Mouse (Mus musculus): ENCODE data around the gene Taar5. TPM values are rescaled to one million over a fixed set of nuclear protein-coding genes. Genes with fewer than 3 reads are reported as not detected.

Gene Taar5
- polyA plus RNA-seq, 1 experiment from 2014 or later: not detected

DNA sequence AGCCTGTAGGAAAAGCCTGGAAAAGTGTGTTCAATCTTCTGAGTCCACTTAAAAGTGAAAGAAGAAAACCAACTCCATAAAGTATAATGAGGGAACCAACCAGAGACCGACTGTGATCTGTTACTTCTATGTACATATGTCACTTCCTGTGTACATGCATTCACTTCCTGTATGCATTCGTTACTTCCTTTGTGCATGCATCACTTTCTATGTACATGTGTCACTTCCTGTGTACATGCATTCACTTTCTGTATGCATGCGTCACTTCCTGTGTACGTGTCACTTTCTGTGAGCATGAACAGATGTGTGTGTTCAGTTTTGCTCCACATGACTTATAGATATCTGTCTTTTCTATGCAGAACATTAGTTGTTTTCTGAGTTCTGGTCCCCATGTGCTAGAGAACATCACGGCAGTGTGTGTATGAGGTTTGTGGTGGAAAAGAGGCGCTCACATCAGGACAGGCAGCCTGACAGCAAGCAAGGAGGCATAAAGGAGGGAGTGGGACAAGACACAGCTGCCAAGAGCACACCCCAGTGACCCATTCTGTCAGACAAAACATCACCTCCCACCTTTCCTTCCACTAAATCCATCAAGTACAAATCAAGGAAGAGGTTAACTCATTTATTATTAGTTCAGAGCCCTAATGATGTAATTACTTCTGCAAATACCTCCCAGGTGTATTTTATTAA is 5.4 kb upstream of the Taar5 start:
- no peak overlapping the region for H3K4me3 ChIP-seq (replicated peaks)
- no peak overlapping the region for H3K27ac ChIP-seq (replicated peaks)
- no peak overlapping the region for H3K4me2 ChIP-seq
- no peak overlapping the region for H3K9ac ChIP-seq (replicated peaks)
- WGBS: 92% methylated on average over 6 of the region's 6 CpGs
- H3K27me3 ChIP-seq (replicated peaks): no peaks in the 10 kb centered on the region
- no peaks in the 10 kb centered on the region for H3K36me3 ChIP-seq
- no peaks in the 10 kb centered on the region for H3K9me3 ChIP-seq (replicated peaks)
- no peak for ATAC-seq (ENCODE audit: low FRiP score)
- no peaks in the 10 kb centered on the region for H3K4me1 ChIP-seq

DNA sequence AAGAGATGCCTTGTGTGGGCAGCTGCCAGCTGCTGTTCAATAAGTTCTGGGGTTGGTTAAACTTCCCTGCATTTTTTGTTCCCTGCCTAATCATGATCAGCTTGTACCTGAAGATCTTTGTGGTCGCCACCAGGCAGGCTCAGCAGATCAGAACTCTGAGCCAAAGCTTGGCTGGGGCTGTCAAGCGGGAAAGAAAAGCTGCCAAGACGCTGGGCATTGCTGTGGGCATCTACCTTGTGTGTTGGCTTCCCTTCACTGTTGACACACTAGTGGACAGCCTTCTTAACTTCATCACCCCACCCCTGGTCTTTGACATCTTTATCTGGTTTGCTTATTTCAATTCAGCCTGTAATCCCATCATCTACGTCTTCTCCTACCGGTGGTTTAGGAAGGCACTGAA is 750 bp downstream of the Taar5 start:
- Histone ChIP-seq H3K9me3 (replicated peaks) (no peaks in the 10 kb centered on the region), H3K4me1 (no peaks in the 10 kb centered on the region), H3K27me3 (replicated peaks) (no peaks in the 10 kb centered on the region), H3K9ac (replicated peaks) (no peak overlapping the region), H3K36me3 (no peaks in the 10 kb centered on the region), H3K4me3 (replicated peaks) (no peak overlapping the region), H3K4me2 (no peak overlapping the region), H3K27ac (replicated peaks) (no peak overlapping the region)
- no peak for ATAC-seq (ENCODE audit: low FRiP score)
- WGBS: 89% methylated on average over 5 of the region's 5 CpGs

DNA sequence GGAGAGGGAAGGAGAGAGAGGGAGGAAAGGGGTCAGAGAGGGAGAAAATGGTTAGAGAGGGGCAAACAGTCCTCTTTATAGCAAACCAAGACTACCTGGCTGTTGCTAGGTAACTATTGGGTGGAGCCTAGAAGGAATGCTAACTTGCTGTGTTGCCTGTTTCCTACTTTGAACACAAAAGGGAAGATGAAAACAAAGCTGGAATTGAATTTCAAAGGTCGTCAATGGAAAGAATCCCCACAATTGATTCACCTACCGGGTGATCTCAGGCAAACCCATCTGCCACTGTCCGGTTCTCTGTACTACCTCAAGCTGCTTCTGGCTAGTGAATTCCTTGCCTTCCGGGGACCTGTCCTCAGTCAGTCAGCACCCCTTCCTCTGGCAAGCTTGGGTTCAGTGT is 7.5 kb downstream of the Taar5 start:
- no peak for ATAC-seq (ENCODE audit: low FRiP score)
- WGBS: 42% methylated on average over 4 of the region's 4 CpGs
- no peak overlapping the region for H3K4me3 ChIP-seq (replicated peaks)
- no peaks in the 10 kb centered on the region for H3K27me3 ChIP-seq (replicated peaks)
- H3K9me3 ChIP-seq (replicated peaks): no peaks in the 10 kb centered on the region
- no peak overlapping the region for H3K4me2 ChIP-seq
- H3K36me3 ChIP-seq: no peaks in the 10 kb centered on the region
- H3K27ac ChIP-seq (replicated peaks): no peak overlapping the region
- H3K9ac ChIP-seq (replicated peaks): no peak overlapping the region
- H3K4me1 ChIP-seq: no peaks in the 10 kb centered on the region

DNA sequence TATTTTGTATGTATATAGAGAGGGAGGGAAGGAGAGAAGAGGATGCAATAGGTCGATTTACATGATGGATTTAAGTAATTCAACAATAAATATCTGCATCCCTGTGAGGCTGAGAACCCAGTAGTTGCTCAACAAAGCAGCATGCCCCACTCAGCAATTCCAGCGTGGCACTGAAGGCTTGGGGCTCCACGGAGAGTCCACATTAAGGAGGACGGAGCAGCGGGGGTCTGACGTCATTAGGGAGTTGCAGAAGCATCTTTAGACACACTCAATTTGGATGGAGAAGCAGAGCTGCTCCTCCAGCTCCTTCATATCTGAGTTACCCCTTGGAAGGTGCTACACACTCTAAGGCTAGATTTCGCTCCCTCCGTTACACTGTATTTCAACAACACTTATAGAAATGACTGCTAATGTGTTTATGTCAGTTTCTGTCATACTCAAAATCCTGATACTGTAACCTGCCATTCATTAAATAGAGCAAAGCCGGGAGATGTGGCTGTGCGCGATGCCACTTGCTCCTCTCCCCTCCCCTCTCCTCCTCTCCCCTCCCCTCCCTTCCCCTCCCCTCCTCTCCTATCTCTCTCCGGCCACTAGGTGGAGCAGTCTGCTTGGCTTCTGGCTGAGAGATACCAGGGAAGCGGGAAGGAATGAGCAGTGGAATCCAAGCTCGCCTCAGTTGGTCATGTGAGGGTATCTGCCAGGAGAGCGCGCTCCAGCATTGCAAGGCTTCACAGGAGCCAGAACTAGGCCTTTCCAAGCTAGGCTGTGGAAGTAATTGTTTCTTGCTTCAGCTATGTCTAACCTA is 8.6 kb downstream of the Taar5 start:
- H3K4me2 ChIP-seq: no peak overlapping the region
- peak; percentile 82 for ATAC-seq (ENCODE audit: low FRiP score)
- WGBS: 41% methylated on average over 16 of the region's 16 CpGs
- H3K36me3 ChIP-seq: no peaks in the 10 kb centered on the region
- no peak overlapping the region for H3K9ac ChIP-seq (replicated peaks)
- H3K27me3 ChIP-seq (replicated peaks): no peaks in the 10 kb centered on the region
- no peak overlapping the region for H3K4me3 ChIP-seq (replicated peaks)
- H3K4me1 ChIP-seq: no peaks in the 10 kb centered on the region
- no peaks in the 10 kb centered on the region for H3K9me3 ChIP-seq (replicated peaks)
- no peak overlapping the region for H3K27ac ChIP-seq (replicated peaks)

DNA sequence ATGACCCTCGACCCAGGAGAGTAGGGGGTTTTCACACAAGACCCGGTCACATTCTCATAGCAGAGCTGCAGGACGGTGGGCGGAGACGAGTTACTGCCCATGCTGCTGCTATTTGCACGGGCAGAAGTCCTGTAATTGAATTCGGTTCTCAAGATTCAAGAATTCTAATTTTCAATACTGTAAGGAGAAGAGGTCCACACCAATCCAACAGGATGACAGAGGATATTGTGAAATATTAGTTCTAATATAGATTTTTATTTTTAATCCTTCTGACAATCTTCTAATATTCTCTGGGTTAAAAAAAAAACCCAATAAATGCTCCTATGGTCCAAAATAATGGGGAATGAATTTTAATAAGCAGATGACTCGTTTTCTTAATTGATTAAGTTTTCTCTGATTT is 15.0 kb downstream of the Taar5 start, which contains the start of gene Taar6:
Gene Taar6, minus strand, starts transcription at position 101 of the 400 bp plus-strand sequence.
- H3K36me3 ChIP-seq: no peaks in the 10 kb centered on the region
- H3K4me2 ChIP-seq: no peak within 1 kb of the TSS
- no peak within 1 kb of the TSS for H3K4me3 ChIP-seq (replicated peaks)
- no peaks in the 10 kb centered on the region for H3K27me3 ChIP-seq (replicated peaks)
- H3K9me3 ChIP-seq (replicated peaks): no peaks in the 10 kb centered on the region
- H3K27ac ChIP-seq (replicated peaks): no peak within 1 kb of the TSS
- no peak for ATAC-seq (ENCODE audit: low FRiP score)
- H3K9ac ChIP-seq (replicated peaks): no peak within 1 kb of the TSS
- WGBS: 79% methylated on average over 8 of the region's 8 CpGs
- H3K4me1 ChIP-seq: no peaks in the 10 kb centered on the region

DNA sequence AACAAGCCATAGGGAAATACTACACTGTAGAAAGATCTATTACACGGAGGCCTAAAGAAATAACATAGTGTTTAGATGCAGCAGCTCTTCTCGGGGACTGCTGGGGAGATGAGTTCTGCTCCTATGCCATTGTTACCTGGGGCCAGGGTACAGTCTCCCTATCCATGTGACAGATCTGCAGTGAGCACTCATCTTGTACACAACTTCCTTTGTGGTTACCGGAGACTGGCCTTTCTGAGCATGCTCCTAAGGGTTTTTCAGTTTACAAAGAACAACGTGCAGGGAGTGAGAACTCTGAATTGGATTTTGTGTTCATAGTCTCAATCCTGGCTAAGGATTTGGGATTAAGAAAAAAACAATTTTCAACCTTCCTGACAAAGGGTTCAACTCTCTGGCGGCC is 15.9 kb downstream of the Taar5 start:
- H3K27me3 ChIP-seq (replicated peaks): no peaks in the 10 kb centered on the region
- H3K9me3 ChIP-seq (replicated peaks): no peaks in the 10 kb centered on the region
- ATAC-seq (ENCODE audit: low FRiP score): no peak
- H3K4me3 ChIP-seq (replicated peaks): no peak overlapping the region
- 81% methylated on average over 5 of the region's 5 CpGs for WGBS
- H3K9ac ChIP-seq (replicated peaks): no peak overlapping the region
- H3K36me3 ChIP-seq: no peaks in the 10 kb centered on the region
- H3K4me1 ChIP-seq: no peaks in the 10 kb centered on the region
- H3K27ac ChIP-seq (replicated peaks): no peak overlapping the region
- H3K4me2 ChIP-seq: no peak overlapping the region

DNA sequence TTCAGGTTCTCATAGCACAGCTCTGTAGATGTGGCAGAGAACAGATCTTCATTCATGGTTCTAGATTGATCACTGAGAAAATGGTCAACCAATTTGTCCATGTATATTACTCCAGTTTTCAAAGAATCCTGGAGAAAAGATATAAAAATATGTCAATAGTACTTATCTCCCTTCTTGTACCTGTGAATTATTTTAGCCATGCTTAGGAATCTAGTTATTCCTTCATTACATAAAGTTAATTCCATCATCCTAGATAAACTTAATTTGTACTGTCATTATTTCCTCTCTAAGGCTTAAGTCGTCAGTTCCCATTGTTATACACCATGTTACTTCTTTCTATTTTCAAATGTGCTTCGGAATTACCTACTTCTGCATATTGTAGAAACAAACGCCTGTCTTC is 22.9 kb downstream of the Taar5 start, which contains the start of gene Taar7a:
Gene Taar7a, minus strand, starts transcription at position 101 of the 400 bp plus-strand sequence.
- H3K27ac ChIP-seq (replicated peaks): no peak within 1 kb of the TSS
- H3K4me2 ChIP-seq: no peak within 1 kb of the TSS
- H3K4me1 ChIP-seq: no peaks in the 10 kb centered on the region
- no peak within 1 kb of the TSS for H3K4me3 ChIP-seq (replicated peaks)
- no peaks in the 10 kb centered on the region for H3K36me3 ChIP-seq
- no peaks in the 10 kb centered on the region for H3K27me3 ChIP-seq (replicated peaks)
- 87% methylated on average over 3 of the region's 3 CpGs for WGBS
- H3K9ac ChIP-seq (replicated peaks): no peak within 1 kb of the TSS
- H3K9me3 ChIP-seq (replicated peaks): no peaks in the 10 kb centered on the region
- ATAC-seq (ENCODE audit: low FRiP score): no peak

DNA sequence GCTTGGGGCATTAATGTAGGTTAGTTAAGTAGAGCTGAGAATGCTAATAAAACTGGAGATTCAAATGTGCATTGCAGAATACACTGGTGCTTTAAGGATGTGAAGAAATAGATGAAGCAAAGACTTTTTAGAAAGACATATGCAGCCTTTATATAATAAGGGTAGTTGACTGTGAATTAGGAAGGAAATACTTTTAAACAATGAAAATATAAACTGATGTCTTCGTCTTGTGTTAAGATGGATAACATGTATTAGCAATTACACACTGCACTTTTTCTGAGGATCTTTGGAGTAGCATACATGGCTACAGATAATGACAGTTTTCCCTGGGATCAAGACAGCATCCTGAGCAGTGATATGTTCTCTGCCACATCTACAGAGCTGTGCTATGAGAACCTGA is 29.1 kb downstream of the Taar5 start, which contains the start of gene Taar7b:
Gene Taar7b, plus strand, starts transcription at position 301 of the 400 bp plus-strand sequence.
- H3K4me3 ChIP-seq (replicated peaks): no peak within 1 kb of the TSS
- H3K4me1 ChIP-seq: no peaks in the 10 kb centered on the region
- no peak within 1 kb of the TSS for H3K27ac ChIP-seq (replicated peaks)
- no peaks in the 10 kb centered on the region for H3K27me3 ChIP-seq (replicated peaks)
- H3K36me3 ChIP-seq: no peaks in the 10 kb centered on the region
- no peak within 1 kb of the TSS for H3K4me2 ChIP-seq
- 84% methylated on average over 1 of the region's 1 CpGs for WGBS
- H3K9ac ChIP-seq (replicated peaks): no peak within 1 kb of the TSS
- ATAC-seq (ENCODE audit: low FRiP score): no peak
- H3K9me3 ChIP-seq (replicated peaks): no peaks in the 10 kb centered on the region

DNA sequence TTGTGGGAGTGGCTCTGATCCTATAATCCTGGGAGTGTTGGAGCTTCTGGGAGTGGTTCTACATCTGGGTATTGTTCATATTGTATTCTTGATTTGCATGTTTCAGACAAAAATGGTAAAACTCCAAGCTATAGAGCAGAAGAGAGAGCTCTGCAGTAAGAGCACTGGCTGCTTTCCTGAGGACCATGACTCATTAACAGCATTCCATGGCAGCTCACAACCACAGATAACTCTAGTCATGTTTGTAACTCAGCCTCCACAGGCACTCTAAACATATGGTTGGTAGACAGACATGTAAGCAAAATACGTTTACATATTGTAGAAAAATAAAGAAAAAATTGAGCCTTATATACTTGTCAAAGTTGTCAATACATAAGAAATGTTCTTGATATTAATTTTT is 35.9 kb downstream of the Taar5 start:
- H3K4me1 ChIP-seq: no peaks in the 10 kb centered on the region
- ATAC-seq (ENCODE audit: low FRiP score): no peak
- H3K27ac ChIP-seq (replicated peaks): no peak overlapping the region
- WGBS: 80% methylated on average over 1 of the region's 1 CpGs
- no peaks in the 10 kb centered on the region for H3K36me3 ChIP-seq
- H3K9me3 ChIP-seq (replicated peaks): no peaks in the 10 kb centered on the region
- no peak overlapping the region for H3K4me2 ChIP-seq
- H3K27me3 ChIP-seq (replicated peaks): no peaks in the 10 kb centered on the region
- H3K4me3 ChIP-seq (replicated peaks): no peak overlapping the region
- H3K9ac ChIP-seq (replicated peaks): no peak overlapping the region

DNA sequence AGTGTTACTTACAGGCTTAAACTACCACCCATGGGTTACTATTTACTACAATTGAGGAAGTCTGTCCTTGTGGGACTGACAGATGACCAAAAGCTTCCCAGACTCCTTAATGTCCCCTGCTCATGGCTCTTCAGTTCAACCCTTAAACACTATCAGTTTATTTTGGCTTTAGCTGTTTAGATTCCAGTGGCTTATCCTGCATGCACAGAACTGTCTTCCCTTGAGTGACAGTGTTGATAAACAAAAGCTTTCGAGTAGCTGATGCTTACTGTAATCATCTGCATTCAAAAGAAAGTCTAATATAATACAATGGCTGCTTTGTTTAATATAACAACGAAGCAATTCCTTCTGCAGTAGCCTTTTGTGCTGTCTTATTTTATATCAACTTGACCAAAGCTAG is 36.5 kb downstream of the Taar5 start:
- Histone ChIP-seq H3K36me3 (no peaks in the 10 kb centered on the region), H3K4me2 (no peak overlapping the region), H3K27ac (replicated peaks) (no peak overlapping the region), H3K9ac (replicated peaks) (no peak overlapping the region), H3K9me3 (replicated peaks) (no peaks in the 10 kb centered on the region), H3K4me1 (no peaks in the 10 kb centered on the region), H3K27me3 (replicated peaks) (no peaks in the 10 kb centered on the region), H3K4me3 (replicated peaks) (no peak overlapping the region)
- WGBS: 69% methylated on average over 2 of the region's 2 CpGs
- no peak for ATAC-seq (ENCODE audit: low FRiP score)

DNA sequence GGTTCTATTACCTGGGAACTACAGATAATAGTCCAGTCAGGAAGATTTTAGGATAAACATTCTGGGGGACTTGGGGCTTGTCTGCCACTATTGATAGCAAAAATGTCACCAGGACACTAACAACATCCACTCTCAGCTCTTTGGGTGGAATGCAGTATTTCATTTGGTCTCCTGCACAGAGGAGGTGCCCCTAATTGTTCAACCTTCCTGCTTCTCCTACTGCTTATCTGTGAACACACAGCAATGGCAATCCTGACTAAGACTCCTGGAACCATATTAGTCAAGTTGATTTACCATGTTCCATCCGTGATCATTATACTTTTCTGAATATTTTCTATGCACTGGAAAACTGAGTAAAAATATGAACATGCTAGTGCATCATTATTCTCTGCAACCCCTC is 37.6 kb downstream of the Taar5 start:
- ATAC-seq (ENCODE audit: low FRiP score): no peak

More for the DNA sequence above, 37.6 kb downstream of the Taar5 start:
- Histone ChIP-seq H3K36me3 (no peaks in the 10 kb centered on the region), H3K4me1 (no peaks in the 10 kb centered on the region), H3K9me3 (replicated peaks) (no peaks in the 10 kb centered on the region), H3K4me2 (no peak overlapping the region), H3K27ac (replicated peaks) (no peak overlapping the region), H3K9ac (replicated peaks) (no peak overlapping the region), H3K4me3 (replicated peaks) (no peak overlapping the region), H3K27me3 (replicated peaks) (no peaks in the 10 kb centered on the region)
- WGBS: 79% methylated on average over 1 of the region's 1 CpGs
